Mouse (Mus musculus) neural tube, embryonic 13.5 days (tissue): ENCODE measurements around the gene Ttc34. TPM values are rescaled to one million over a fixed set of nuclear protein-coding genes. Genes with fewer than 3 reads are reported as not detected.

Experiments used
- ATAC-seq: fragments of 200-750 bp; cut with Nextera tagmentation; 2 replicates; pipeline ENCODE4 v1.8.0; 2017; ENCODE audit warnings: low read depth, mild to moderate bottlenecking, moderate TSS enrichment, moderate library complexity
- H3K27ac ChIP-seq: fragments of 300-500 bp; sonication (generic); replicated peaks from 2 replicates; pipeline ENCODE4 v1.5.1; 2015; ENCODE audit warnings: moderate library complexity, mild to moderate bottlenecking, inconsistent platforms
- H3K27me3 ChIP-seq: fragments of 300-500 bp; sonication (generic); 2 replicates; pipeline ENCODE4 v1.6.1; 2015; ENCODE audit warnings: mild to moderate bottlenecking, inconsistent platforms
- H3K36me3 ChIP-seq: fragments of 300-500 bp; sonication (generic); 2 replicates; pipeline ENCODE4 v1.6.1; 2015; ENCODE audit warnings: mild to moderate bottlenecking, inconsistent platforms
- H3K4me1 ChIP-seq: fragments of 300-500 bp; sonication (generic); replicated peaks from 2 replicates; pipeline ENCODE4 v1.6.1; 2015; ENCODE audit warnings: inconsistent platforms
- H3K4me2 ChIP-seq: fragments of 300-500 bp; sonication (generic); 2 replicates; pipeline ENCODE4 v1.6.1; 2015; ENCODE audit warnings: inconsistent platforms, mild to moderate bottlenecking, moderate library complexity
- H3K4me3 ChIP-seq: fragments of 300-500 bp; sonication (generic); 2 replicates; pipeline ENCODE4 v1.5.1; 2015; ENCODE audit warnings: mild to moderate bottlenecking, inconsistent platforms
- H3K9ac ChIP-seq: fragments of 300-500 bp; sonication (generic); 2 replicates; pipeline ENCODE4 v1.6.1; 2015; ENCODE audit warnings: moderate library complexity, mild to moderate bottlenecking, inconsistent platforms
- H3K9me3 ChIP-seq: fragments of 300-500 bp; sonication (generic); 2 replicates; pipeline ENCODE4 v1.6.1; 2016; ENCODE audit warnings: inconsistent platforms
- WGBS: fragments of 180-500 bp; shearing (Covaris S2); methylation state at CpG from one replicate; pipeline ENCODE4 v1.1.7; 2015; 5-methylcytosine and 5-hydroxymethylcytosine counted together
- polyA plus RNA-seq: library from polyadenylated mRNA; unstranded; fragments of >200 nt; fragmentation: Nextera tagmentation; extraction: Ambion mirVana; gene quantifications from 2 replicates; pipeline ENCODE4 v1.2.1, GENCODE M21; 2015

Ttc34 gene
- 0.52 and 0.72 TPM in 2 replicates for polyA plus RNA-seq

GRCm38 (mm10) chr4:154837170-154837569, at the start of gene Ttc34:
Gene Ttc34 (plus strand): TSS chr4:154837459.
- no peak within 1 kb of the TSS for H3K4me2 ChIP-seq
- peaks cover 32% of the 10 kb centered on the region for H3K4me1 ChIP-seq
- no peak within 1 kb of the TSS for H3K27ac ChIP-seq
- ATAC-seq = no peak
- no peaks in the 10 kb centered on the region for H3K36me3 ChIP-seq
- peaks cover 44% of the 10 kb centered on the region for H3K27me3 ChIP-seq
- H3K9ac ChIP-seq = no peak within 1 kb of the TSS
- WGBS = 50% methylated on average over 2 of the region's 2 CpGs
- H3K4me3 ChIP-seq = no peak within 1 kb of the TSS
- H3K9me3 ChIP-seq = no peaks in the 10 kb centered on the region

GRCm38 (mm10) chr4:154787960-154788702, 49.1 kb upstream of the Ttc34 start:
- Histone ChIP-seq H3K4me1 (peaks cover 15% of the 10 kb centered on the region), H3K9me3 (no peaks in the 10 kb centered on the region), H3K36me3 (no peaks in the 10 kb centered on the region), H3K9ac (no peak overlapping the region), H3K4me2 (no peak overlapping the region), H3K27ac (no peak overlapping the region), H3K4me3 (no peak overlapping the region), H3K27me3 (peaks cover 36% of the 10 kb centered on the region)
- WGBS = 73% methylated on average over 13 of the region's 13 CpGs
- ATAC-seq = no peak

- Histone ChIP-seq H3K27ac (no peak overlapping the region), H3K4me1 (peaks cover 9% of the 10 kb centered on the region; the same call in 1 of the 2 replicates), H3K9ac (no peak overlapping the region), H3K4me3 (no peak overlapping the region), H3K36me3 (no peaks in the 10 kb centered on the region), H3K4me2 (no peak overlapping the region), H3K27me3 (peaks cover 26% of the 10 kb centered on the region), H3K9me3 (no peaks in the 10 kb centered on the region)
- ATAC-seq = no peak
- WGBS = 54% methylated on average over 7 of the region's 7 CpGs
Measured at GRCm38 (mm10) chr4:154791894-154792293, 45.4 kb upstream of the Ttc34 start.

GRCm38 (mm10) chr4:154793499-154793898, 43.8 kb upstream of the Ttc34 start:
- no peak for ATAC-seq
- WGBS = 81% methylated on average over 7 of the region's 7 CpGs
- no peak overlapping the region for H3K4me2 ChIP-seq
- H3K4me3 ChIP-seq = no peak overlapping the region
- H3K4me1 ChIP-seq = peaks cover 9% of the 10 kb centered on the region; the same call in 1 of the 2 replicates
- H3K9me3 ChIP-seq = no peaks in the 10 kb centered on the region
- H3K27me3 ChIP-seq = peaks cover 28% of the 10 kb centered on the region
- no peak overlapping the region for H3K9ac ChIP-seq
- H3K36me3 ChIP-seq = no peaks in the 10 kb centered on the region
- H3K27ac ChIP-seq = no peak overlapping the region

- 7% methylated on average over 4 of the region's 4 CpGs for WGBS
- no peak for ATAC-seq
- H3K4me1 ChIP-seq = peaks cover 22% of the 10 kb centered on the region
- peaks cover 60% of the 10 kb centered on the region for H3K27me3 ChIP-seq
- H3K9me3 ChIP-seq = no peaks in the 10 kb centered on the region
- H3K36me3 ChIP-seq = no peaks in the 10 kb centered on the region
- no peak overlapping the region for H3K4me3 ChIP-seq
- no peak overlapping the region for H3K9ac ChIP-seq
- H3K27ac ChIP-seq = no peak overlapping the region
- no peak overlapping the region for H3K4me2 ChIP-seq
Measured at GRCm38 (mm10) chr4:154797834-154798233, 39.4 kb upstream of the Ttc34 start.

GRCm38 (mm10) chr4:154800543-154800942, 36.7 kb upstream of the Ttc34 start:
- WGBS = 30% methylated on average over 5 of the region's 5 CpGs
- no peak overlapping the region for H3K27ac ChIP-seq
- H3K27me3 ChIP-seq = peaks cover 65% of the 10 kb centered on the region
- H3K9me3 ChIP-seq = no peaks in the 10 kb centered on the region
- H3K36me3 ChIP-seq = no peaks in the 10 kb centered on the region
- no peak overlapping the region for H3K4me3 ChIP-seq
- H3K9ac ChIP-seq = no peak overlapping the region
- H3K4me2 ChIP-seq = no peak overlapping the region
- peaks cover 22% of the 10 kb centered on the region for H3K4me1 ChIP-seq
- ATAC-seq = peak; percentile 80

GRCm38 (mm10) chr4:154802210-154802609, 35.0 kb upstream of the Ttc34 start:
- Histone ChIP-seq H3K9me3 (no peaks in the 10 kb centered on the region), H3K27ac (no peak overlapping the region), H3K4me3 (no peak overlapping the region), H3K9ac (peak overlapping the region; percentile 43), H3K27me3 (peaks cover 68% of the 10 kb centered on the region), H3K4me2 (peak overlapping the region; percentile 25), H3K4me1 (peaks cover 22% of the 10 kb centered on the region), H3K36me3 (no peaks in the 10 kb centered on the region)
- no peak for ATAC-seq
- WGBS = 10% methylated on average over 26 of the region's 26 CpGs

GRCm38 (mm10) chr4:154825662-154826061, 11.6 kb upstream of the Ttc34 start:
- no peaks in the 10 kb centered on the region for H3K9me3 ChIP-seq
- H3K36me3 ChIP-seq = no peaks in the 10 kb centered on the region
- H3K27ac ChIP-seq = no peak overlapping the region
- H3K9ac ChIP-seq = no peak overlapping the region
- ATAC-seq = peak; percentile 30; the same call in 1 of the 2 replicates
- no peaks in the 10 kb centered on the region; the same call in 1 of the 2 replicates for H3K4me1 ChIP-seq
- no peak overlapping the region for H3K4me2 ChIP-seq
- H3K4me3 ChIP-seq = no peak overlapping the region
- peaks cover 75% of the 10 kb centered on the region for H3K27me3 ChIP-seq
- WGBS = 31% methylated on average over 6 of the region's 6 CpGs

GRCm38 (mm10) chr4:154826224-154826623, 11.0 kb upstream of the Ttc34 start:
- no peak overlapping the region for H3K4me2 ChIP-seq
- no peaks in the 10 kb centered on the region for H3K9me3 ChIP-seq
- H3K36me3 ChIP-seq = no peaks in the 10 kb centered on the region
- H3K27me3 ChIP-seq = peaks cover 75% of the 10 kb centered on the region
- WGBS = 60% methylated on average over 7 of the region's 7 CpGs
- no peaks in the 10 kb centered on the region; the same call in 1 of the 2 replicates for H3K4me1 ChIP-seq
- H3K9ac ChIP-seq = no peak overlapping the region
- H3K4me3 ChIP-seq = no peak overlapping the region
- H3K27ac ChIP-seq = no peak overlapping the region
- no peak for ATAC-seq

GRCm38 (mm10) chr4:154827181-154827580, 10.1 kb upstream of the Ttc34 start:
- no peaks in the 10 kb centered on the region for H3K9me3 ChIP-seq
- H3K4me3 ChIP-seq = no peak overlapping the region
- H3K36me3 ChIP-seq = no peaks in the 10 kb centered on the region
- no peak for ATAC-seq
- H3K27ac ChIP-seq = no peak overlapping the region
- H3K4me1 ChIP-seq = peaks cover 7% of the 10 kb centered on the region
- H3K9ac ChIP-seq = no peak overlapping the region
- WGBS = 89% methylated on average over 7 of the region's 7 CpGs
- peaks cover 71% of the 10 kb centered on the region for H3K27me3 ChIP-seq
- H3K4me2 ChIP-seq = no peak overlapping the region

- Histone ChIP-seq H3K4me3 (no peak overlapping the region), H3K27ac (no peak overlapping the region), H3K9me3 (no peaks in the 10 kb centered on the region), H3K4me2 (no peak overlapping the region), H3K9ac (no peak overlapping the region), H3K36me3 (no peaks in the 10 kb centered on the region), H3K27me3 (peaks cover 66% of the 10 kb centered on the region), H3K4me1 (peaks cover 15% of the 10 kb centered on the region)
- 40% methylated on average over 10 of the region's 10 CpGs for WGBS
- no peak for ATAC-seq
Measured at GRCm38 (mm10) chr4:154827861-154828610, 9.2 kb upstream of the Ttc34 start.

- no peak overlapping the region for H3K9ac ChIP-seq
- H3K4me2 ChIP-seq = no peak overlapping the region
- H3K4me3 ChIP-seq = no peak overlapping the region
- no peaks in the 10 kb centered on the region for H3K9me3 ChIP-seq
- peak; percentile 51; the same call in 1 of the 2 replicates for ATAC-seq
- peaks cover 64% of the 10 kb centered on the region for H3K27me3 ChIP-seq
- no peaks in the 10 kb centered on the region for H3K36me3 ChIP-seq
- no peak overlapping the region for H3K27ac ChIP-seq
- peaks cover 38% of the 10 kb centered on the region for H3K4me1 ChIP-seq
- WGBS = 27% methylated on average over 9 of the region's 9 CpGs
Measured at GRCm38 (mm10) chr4:154831915-154832573, 5.2 kb upstream of the Ttc34 start.
